Mouse (Mus musculus) liver, adult 2 months (tissue): ENCODE measurements around the gene Lancl2.

Source experiments
- CTCF ChIP-seq: fragments of 200-500 bp; IDR thresholded peaks from 2 replicates; pipeline ENCODE4 v1.5.1; 2011; ENCODE audit warnings: low read depth, low read length, control low read depth
- POLR2A ChIP-seq: fragments of 200-500 bp; IDR thresholded peaks from 2 replicates; pipeline ENCODE4 v1.6.1; 2011; ENCODE audit warnings: low read length, control low read depth; ENCODE audit not compliant: insufficient read depth; ENCODE audit errors: extremely low read depth

GRCm38 (mm10) chr6:57768948-57769525 lies 66.7 kb downstream of the Lancl2 start:
- no peak for TF ChIP-seq CTCF
- no peak for TF ChIP-seq POLR2A
